11 mouse cellular contexts compared by ENCODE assay signal in genomic region chr8:123034171-123034570, GRCm38 (mm10). TPM values are rescaled to one million over a fixed set of nuclear protein-coding genes. Genes with fewer than 3 reads are reported as not detected.
A peak's percentile ranks its signal among the peaks of the same experiment; 100 is the strongest.
DNase-seq lines count a peak whose midpoint lies in the region; ATAC-seq and TF ChIP-seq lines count a peak whose summit lies in the region.
"Had no signal": no experiment of that assay in that cellular context is flagged by ENCODE, and none has a peak within 500 bp of the region (broad histone marks: within the 10 kb centered on the region; RNA-seq: fewer than 3 reads in every experiment).

No protein-coding gene starts in this region.

- H3K4me1 ChIP-seq in bone marrow macrophage, adult 2 months (ENCODE audit: control insufficient read depth, insufficient read depth, low read length), result peaks cover 70% of the 10 kb centered on the region

- TF ChIP-seq CTCF in bone marrow macrophage, adult 2 months (IDR thresholded peaks at IDR 0.05; ENCODE audit: low read depth, low read length), result no peak

- peak; percentile 36 for ATAC-seq in megakaryocyte, adult 5-6 weeks (ENCODE audit: poor library complexity, severe bottlenecking)

- peak overlapping the region; percentile 21; the same call in 1 of the 2 replicates for H3K4me3 ChIP-seq in bone marrow macrophage, adult 2 months (ENCODE audit: insufficient read depth, low read length)
- H3K4me3 ChIP-seq: heart, embryonic 13.5 days had no signal

- H3K27ac ChIP-seq in bone marrow macrophage, adult 2 months (ENCODE audit: insufficient read depth, low read depth, low read length), result peak overlapping the region; percentile 96
- H3K27ac ChIP-seq: heart, embryonic 13.5 days had no signal

- no peak for TF ChIP-seq POLR2A in bone marrow macrophage, adult 2 months (IDR thresholded peaks at IDR 0.05; ENCODE audit: borderline replicate concordance, low read depth, low read length)

- DNase-seq in lung, postnatal 25 days (ENCODE audit: low spot score), result peak; percentile 61
- DNase-seq in lung, postnatal 10 days, result no peak
- DNase-seq in thymus, postnatal 36 days, result peak; percentile 69 to 82
- DNase-seq in adrenal gland, adult (ENCODE audit: inconsistent age in 2 of 2, low spot score in 1 of 2), result no peak
- DNase-seq in right cerebral cortex, postnatal 25 days, result no peak
- DNase-seq in lung, postnatal 14 days, result no peak
- DNase-seq: embryo, embryonic 11 days; kidney, adult 9 months had no signal

RNA-seq across cellular contexts. Expression of gene Ankrd11, which starts 7.9 kb away (rescaled TPM):
- polyA plus RNA-seq in bone marrow macrophage, adult 2 months (2012; ENCODE audit: insufficient read depth, insufficient read length, missing spikeins), result 76.2 and 79.2 TPM in 2 replicates
- total RNA-seq in megakaryocyte, adult 5-6 weeks (2015), result 86.2 and 87.9 TPM in 2 replicates
- 90.5 and 102 TPM in 2 replicates for total RNA-seq in megakaryocyte, adult 5-6 weeks (2017)

RNA-seq across cellular contexts. Expression of gene Spg7, which starts 28.6 kb away (rescaled TPM):
- polyA plus RNA-seq in bone marrow macrophage, adult 2 months (2012; ENCODE audit: insufficient read depth, insufficient read length, missing spikeins), result 58.3 and 65.1 TPM in 2 replicates
- 39.2 and 40.0 TPM in 2 replicates for total RNA-seq in megakaryocyte, adult 5-6 weeks (2015)
- total RNA-seq in megakaryocyte, adult 5-6 weeks (2017), result 34.3 and 56.2 TPM in 2 replicates

Comparison
In these comparisons a context has a peak if more than half of its experiments do, and no peak if none do; other contexts are left out.
1. DNase-seq: peak in lung, postnatal 25 days (single experiment) and thymus, postnatal 36 days (2 of 2); none in lung, postnatal 10 days (single experiment), adrenal gland, adult (0 of 2), right cerebral cortex, postnatal 25 days (single experiment) and lung, postnatal 14 days (single experiment).